Comparison of ENCODE assay signal across 9 mouse cellular contexts in the genomic region with DNA sequence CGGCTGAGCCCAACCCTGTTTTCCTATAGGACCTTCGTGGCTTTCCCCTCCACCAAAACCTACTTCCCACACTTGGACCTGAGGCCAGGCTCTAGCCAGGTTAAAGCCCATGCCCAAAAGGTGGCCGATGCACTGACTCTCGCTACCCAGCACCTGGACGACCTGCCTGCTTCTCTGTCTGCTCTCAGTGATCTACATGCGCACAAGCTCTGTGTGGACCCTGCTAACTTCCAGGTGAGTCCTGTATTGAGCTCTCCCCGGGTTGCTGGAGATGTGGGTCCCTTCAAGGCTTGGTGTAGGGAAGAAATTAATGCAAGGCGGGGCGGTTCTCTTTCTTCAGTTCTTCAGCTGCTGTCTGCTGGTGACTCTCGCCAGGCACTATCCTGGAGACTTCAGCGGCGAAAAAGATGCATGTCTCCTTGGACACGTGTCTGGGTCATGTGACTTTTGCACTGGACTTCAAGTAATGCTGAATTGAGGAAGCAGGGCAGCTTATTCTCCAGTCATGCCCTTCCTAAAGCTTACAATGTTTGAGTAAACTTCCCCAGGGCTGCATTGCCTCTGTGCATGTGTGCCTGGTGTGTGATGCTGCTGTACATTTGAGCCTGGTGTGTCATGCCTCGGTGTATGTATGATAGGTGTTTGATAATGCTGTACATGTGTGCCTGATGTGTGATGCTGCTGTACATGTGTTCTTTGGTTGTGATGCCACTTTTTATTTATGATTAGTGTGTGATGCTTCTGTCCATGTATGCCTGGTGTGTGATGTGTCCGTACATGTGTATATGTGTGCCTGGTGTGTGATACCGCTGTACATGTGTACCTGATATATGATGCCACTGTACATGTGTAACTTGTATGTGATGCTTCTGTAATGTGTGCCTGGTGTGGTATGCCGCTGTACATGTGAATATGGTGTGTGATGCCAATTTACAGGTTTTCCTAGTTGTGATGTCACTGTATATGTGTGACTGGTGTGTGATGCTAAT. TPM values are rescaled to one million over a fixed set of nuclear protein-coding genes. Genes with fewer than 3 reads are reported as not detected.
DNase-seq lines count a peak whose midpoint lies in the region; ATAC-seq lines count a peak whose summit lies in the region.
"Had no signal": no experiment of that assay in that cellular context is flagged by ENCODE, and none has a peak within 500 bp of the region (broad histone marks: within the 10 kb centered on the region; RNA-seq: fewer than 3 reads in every experiment).

No protein-coding gene starts in this region.

- no peak for ATAC-seq in liver, embryonic 11.5 days (replicated peaks; ENCODE audit: low FRiP score)
- no peak for ATAC-seq in embryonic facial prominence, embryonic 12.5 days (ENCODE audit: insufficient number of reproducible peaks, insufficient read depth, low FRiP score, low TSS enrichment)
- ATAC-seq in neural tube, embryonic 13.5 days (ENCODE audit: low read depth): peak; percentile 25; the same call in 1 of the 2 replicates

- H3K27ac ChIP-seq in liver, embryonic 11.5 days (ENCODE audit: low read depth, low read length): no peak overlapping the region
- H3K27ac ChIP-seq in embryonic facial prominence, embryonic 12.5 days: no peak overlapping the region
- H3K27ac ChIP-seq in limb, embryonic 10.5 days: no peak overlapping the region
- no peak overlapping the region for H3K27ac ChIP-seq in neural tube, embryonic 13.5 days (replicated peaks)

- H3K4me2 ChIP-seq in liver, embryonic 11.5 days: peak overlapping the region; percentile 19
- H3K4me2 ChIP-seq in embryonic facial prominence, embryonic 12.5 days (replicated peaks): peak overlapping the region; percentile 43
- peak overlapping the region; percentile 49 for H3K4me2 ChIP-seq in neural tube, embryonic 13.5 days

- no peaks in the 10 kb centered on the region for H3K9me3 ChIP-seq in liver, embryonic 11.5 days (ENCODE audit: control insufficient read depth, low read length)
- H3K9me3 ChIP-seq in embryonic facial prominence, embryonic 12.5 days: no peaks in the 10 kb centered on the region
- no peaks in the 10 kb centered on the region for H3K9me3 ChIP-seq in limb, embryonic 10.5 days (replicated peaks)
- H3K9me3 ChIP-seq in neural tube, embryonic 13.5 days: no peaks in the 10 kb centered on the region

- H3K36me3 ChIP-seq in liver, embryonic 11.5 days (ENCODE audit: control insufficient read depth, insufficient read depth, low read length): no peaks in the 10 kb centered on the region
- no peaks in the 10 kb centered on the region for H3K36me3 ChIP-seq in embryonic facial prominence, embryonic 12.5 days
- H3K36me3 ChIP-seq in limb, embryonic 10.5 days: no peaks in the 10 kb centered on the region
- no peaks in the 10 kb centered on the region for H3K36me3 ChIP-seq in neural tube, embryonic 13.5 days

- H3K4me1 ChIP-seq in liver, embryonic 11.5 days (replicated peaks; ENCODE audit: control insufficient read depth, insufficient read depth, low read length): no peaks in the 10 kb centered on the region
- no peaks in the 10 kb centered on the region for H3K4me1 ChIP-seq in embryonic facial prominence, embryonic 12.5 days
- H3K4me1 ChIP-seq in limb, embryonic 10.5 days: peaks cover 3% of the 10 kb centered on the region; the same call in 1 of the 2 replicates
- H3K4me1 ChIP-seq in neural tube, embryonic 13.5 days (replicated peaks): no peaks in the 10 kb centered on the region

- H3K9ac ChIP-seq in liver, embryonic 11.5 days (ENCODE audit: low read depth, low read length): no peak overlapping the region
- H3K9ac ChIP-seq in embryonic facial prominence, embryonic 12.5 days: no peak overlapping the region
- no peak overlapping the region for H3K9ac ChIP-seq in neural tube, embryonic 13.5 days

- H3K27me3 ChIP-seq in liver, embryonic 11.5 days (replicated peaks; ENCODE audit: control insufficient read depth, insufficient read depth, low read length): peaks cover 7% of the 10 kb centered on the region
- peaks cover 11% of the 10 kb centered on the region; the same call in 1 of the 2 replicates for H3K27me3 ChIP-seq in embryonic facial prominence, embryonic 12.5 days
- peaks cover 19% of the 10 kb centered on the region for H3K27me3 ChIP-seq in limb, embryonic 10.5 days (ENCODE audit: low read depth, poor library complexity, severe bottlenecking)
- H3K27me3 ChIP-seq in neural tube, embryonic 13.5 days: peaks cover 20% of the 10 kb centered on the region

- DNase-seq in liver, embryonic 11.5 days (ENCODE audit: low spot score): no peak
- DNase-seq in liver: no peak
- DNase-seq in limb, embryonic 10.5 days (ENCODE audit: low spot score): no peak
- DNase-seq in gastrocnemius, postnatal 10 days: no peak
- DNase-seq in right cerebral cortex, postnatal 25 days: no peak
- DNase-seq in urinary bladder, postnatal 4 days (ENCODE audit: low spot score in 2 of 2): no peak

- H3K4me3 ChIP-seq in liver, embryonic 11.5 days (ENCODE audit: low read depth, low read length): no peak overlapping the region
- H3K4me3 ChIP-seq in embryonic facial prominence, embryonic 12.5 days: no peak overlapping the region
- H3K4me3 ChIP-seq in limb, embryonic 10.5 days: peak overlapping the region; percentile 20; the same call in 1 of the 2 replicates
- H3K4me3 ChIP-seq in neural tube, embryonic 13.5 days: peak overlapping the region; percentile 26

- WGBS in liver, embryonic 11.5 days: 49% methylated on average over 14 of the region's 17 CpGs
- 56% methylated on average over 15 of the region's 17 CpGs for WGBS in embryonic facial prominence, embryonic 12.5 days
- 58% methylated on average over 16 of the region's 17 CpGs for WGBS in limb, embryonic 10.5 days
- 56% methylated on average over 16 of the region's 17 CpGs for WGBS in neural tube, embryonic 13.5 days

RNA-seq across cellular contexts. Expression of a gene that starts 0.7 kb away (rescaled TPM):
- 0.47 and 0.92 TPM in 2 replicates for polyA plus RNA-seq in liver, embryonic 11.5 days (2014; fragmentation: Nextera tagmentation; extraction: Ambion mirVana)
- 0.53 TPM in 1 of 2 replicates, not detected in the other for polyA plus RNA-seq in embryonic facial prominence, embryonic 12.5 days (2016; fragmentation: Nextera tagmentation; extraction: Ambion mirVana)
- not detected in 2 replicates for polyA plus RNA-seq in limb, embryonic 10.5 days (2016; fragmentation: Nextera tagmentation; extraction: Ambion mirVana)
- 1.4 and 1.8 TPM in 2 replicates for polyA plus RNA-seq in neural tube, embryonic 13.5 days (2015; fragmentation: Nextera tagmentation; extraction: Ambion mirVana)
- total RNA-seq in gastrocnemius, postnatal 10 days (2021): not detected

RNA-seq across cellular contexts. Expression of a gene that starts 4.3 kb away (rescaled TPM):
- polyA plus RNA-seq in liver, embryonic 11.5 days (2014; fragmentation: Nextera tagmentation; extraction: Ambion mirVana): 25,282 and 25,421 TPM in 2 replicates
- polyA plus RNA-seq in embryonic facial prominence, embryonic 12.5 days (2016; fragmentation: Nextera tagmentation; extraction: Ambion mirVana): 6,828 and 7,450 TPM in 2 replicates
- 3,476 and 3,759 TPM in 2 replicates for polyA plus RNA-seq in limb, embryonic 10.5 days (2016; fragmentation: Nextera tagmentation; extraction: Ambion mirVana)
- polyA plus RNA-seq in neural tube, embryonic 13.5 days (2015; fragmentation: Nextera tagmentation; extraction: Ambion mirVana): 5,548 and 5,687 TPM in 2 replicates
- total RNA-seq in gastrocnemius, postnatal 10 days (2021): 1,000 to 10,000 TPM in 1 of 2 experiments, 100 to 1,000 TPM in 1; 662 to 1,092 TPM

RNA-seq across cellular contexts. Expression of a gene that starts 13.8 kb away (rescaled TPM):
- 43.6 and 45.8 TPM in 2 replicates for polyA plus RNA-seq in liver, embryonic 11.5 days (2014; fragmentation: Nextera tagmentation; extraction: Ambion mirVana)
- polyA plus RNA-seq in embryonic facial prominence, embryonic 12.5 days (2016; fragmentation: Nextera tagmentation; extraction: Ambion mirVana): 2.5 and 4.6 TPM in 2 replicates
- 5.7 and 5.9 TPM in 2 replicates for polyA plus RNA-seq in limb, embryonic 10.5 days (2016; fragmentation: Nextera tagmentation; extraction: Ambion mirVana)
- polyA plus RNA-seq in neural tube, embryonic 13.5 days (2015; fragmentation: Nextera tagmentation; extraction: Ambion mirVana): 2.0 and 3.0 TPM in 2 replicates
- under 1 TPM in 1 of 2 experiments, not detected in 1; 0.79 TPM for total RNA-seq in gastrocnemius, postnatal 10 days (2021)

RNA-seq across cellular contexts. Expression of a gene that starts 17.3 kb away (rescaled TPM):
- 12,698 and 12,741 TPM in 2 replicates for polyA plus RNA-seq in liver, embryonic 11.5 days (2014; fragmentation: Nextera tagmentation; extraction: Ambion mirVana)
- 3,181 and 3,391 TPM in 2 replicates for polyA plus RNA-seq in embryonic facial prominence, embryonic 12.5 days (2016; fragmentation: Nextera tagmentation; extraction: Ambion mirVana)
- polyA plus RNA-seq in limb, embryonic 10.5 days (2016; fragmentation: Nextera tagmentation; extraction: Ambion mirVana): 1,811 and 2,033 TPM in 2 replicates
- polyA plus RNA-seq in neural tube, embryonic 13.5 days (2015; fragmentation: Nextera tagmentation; extraction: Ambion mirVana): 2,421 and 2,557 TPM in 2 replicates
- total RNA-seq in gastrocnemius, postnatal 10 days (2021): 1,000 to 10,000 TPM in 1 of 2 experiments, 100 to 1,000 TPM in 1; 968 to 1,389 TPM

RNA-seq across cellular contexts. Expression of a gene that starts 24.4 kb away (rescaled TPM):
- polyA plus RNA-seq in liver, embryonic 11.5 days (2014; fragmentation: Nextera tagmentation; extraction: Ambion mirVana): 4,144 and 4,673 TPM in 2 replicates
- 1,599 and 1,804 TPM in 2 replicates for polyA plus RNA-seq in embryonic facial prominence, embryonic 12.5 days (2016; fragmentation: Nextera tagmentation; extraction: Ambion mirVana)
- polyA plus RNA-seq in limb, embryonic 10.5 days (2016; fragmentation: Nextera tagmentation; extraction: Ambion mirVana): 2,528 and 3,017 TPM in 2 replicates
- polyA plus RNA-seq in neural tube, embryonic 13.5 days (2015; fragmentation: Nextera tagmentation; extraction: Ambion mirVana): 319 and 454 TPM in 2 replicates
- not detected for total RNA-seq in gastrocnemius, postnatal 10 days (2021)
- total RNA-seq: layer of hippocampus, adult 8-10 months had no signal

Comparison
In these comparisons a context has a peak if more than half of its experiments do, and no peak if none do; other contexts are left out.
1. H3K4me3 ChIP-seq: peak in limb, embryonic 10.5 days (single experiment) and neural tube, embryonic 13.5 days (single experiment); none in liver, embryonic 11.5 days (single experiment) and embryonic facial prominence, embryonic 12.5 days (single experiment).
2. Peak in every context shown above with its lines, with median percentiles within 50 percentile points of each other: H3K4me2 ChIP-seq.